Mouse (Mus musculus) thymus, adult 18-20 months (tissue): ENCODE data around the gene Hmcn1.

Experiments used
- DNase-seq, 2 experiments: peaks; one replicate each; pipeline ENCODE4 v3.0.0; 2022; ENCODE audit warnings: mixed read lengths in 2 of 2

Hmcn1 gene

GRCm38 (mm10) chr1:150873231-150873630 lies 120.0 kb downstream of the Hmcn1 start:
- no peak for DNase-seq

- no peak for DNase-seq
Observed at GRCm38 (mm10) chr1:150872105-150872504, 121.1 kb downstream of the Hmcn1 start.

- DNase-seq: no peak
Observed at GRCm38 (mm10) chr1:150869189-150869588, 124.0 kb downstream of the Hmcn1 start.

- DNase-seq: no peak
Observed at GRCm38 (mm10) chr1:150866615-150867014, 126.6 kb downstream of the Hmcn1 start.

GRCm38 (mm10) chr1:150857779-150858178 lies 135.5 kb downstream of the Hmcn1 start:
- no peak for DNase-seq

GRCm38 (mm10) chr1:150833448-150833847 lies 159.8 kb downstream of the Hmcn1 start:
- no peak for DNase-seq

GRCm38 (mm10) chr1:150829851-150830250 lies 163.4 kb downstream of the Hmcn1 start:
- no peak for DNase-seq

- DNase-seq: no peak
Observed at GRCm38 (mm10) chr1:150827169-150827568, 166.1 kb downstream of the Hmcn1 start.

- no peak for DNase-seq
Observed at GRCm38 (mm10) chr1:150824334-150825005, 168.8 kb downstream of the Hmcn1 start.

GRCm38 (mm10) chr1:150816035-150816807 lies 177.0 kb downstream of the Hmcn1 start:
- DNase-seq: no peak

- DNase-seq: no peak
Observed at GRCm38 (mm10) chr1:150814917-150815316, 178.3 kb downstream of the Hmcn1 start.

GRCm38 (mm10) chr1:150813381-150813780 lies 179.9 kb downstream of the Hmcn1 start:
- no peak for DNase-seq

- no peak for DNase-seq
Observed at GRCm38 (mm10) chr1:150806864-150807263, 186.4 kb downstream of the Hmcn1 start.

- no peak for DNase-seq
Observed at GRCm38 (mm10) chr1:150805466-150805865, 187.8 kb downstream of the Hmcn1 start.

GRCm38 (mm10) chr1:150804235-150805099 lies 188.8 kb downstream of the Hmcn1 start:
- DNase-seq: no peak

- DNase-seq: no peak
Observed at GRCm38 (mm10) chr1:150802642-150803041, 190.6 kb downstream of the Hmcn1 start.

GRCm38 (mm10) chr1:150800611-150801263 lies 192.5 kb downstream of the Hmcn1 start:
- no peak for DNase-seq

- DNase-seq: no peak
Observed at GRCm38 (mm10) chr1:150798651-150799050, 194.6 kb downstream of the Hmcn1 start.

- DNase-seq: no peak
Observed at GRCm38 (mm10) chr1:150786746-150787145, 206.5 kb downstream of the Hmcn1 start.

GRCm38 (mm10) chr1:150783070-150783842 lies 210.0 kb downstream of the Hmcn1 start:
- DNase-seq: no peak

GRCm38 (mm10) chr1:150779902-150780301 lies 213.3 kb downstream of the Hmcn1 start:
- no peak for DNase-seq

GRCm38 (mm10) chr1:150776741-150777140 lies 216.5 kb downstream of the Hmcn1 start:
- no peak for DNase-seq
